Mouse (Mus musculus) heart, adult 11 months (tissue): ENCODE data around the gene Cyp2a12.
"Not testable (repeated sequence)": the region's sequence is repeated elsewhere in the genome, so short reads cannot be mapped to it uniquely, and the experiment has no call there.

Source experiments
- DNase-seq: peaks from one replicate; pipeline ENCODE4 v3.0.0; 2022

Gene Cyp2a12

DNA sequence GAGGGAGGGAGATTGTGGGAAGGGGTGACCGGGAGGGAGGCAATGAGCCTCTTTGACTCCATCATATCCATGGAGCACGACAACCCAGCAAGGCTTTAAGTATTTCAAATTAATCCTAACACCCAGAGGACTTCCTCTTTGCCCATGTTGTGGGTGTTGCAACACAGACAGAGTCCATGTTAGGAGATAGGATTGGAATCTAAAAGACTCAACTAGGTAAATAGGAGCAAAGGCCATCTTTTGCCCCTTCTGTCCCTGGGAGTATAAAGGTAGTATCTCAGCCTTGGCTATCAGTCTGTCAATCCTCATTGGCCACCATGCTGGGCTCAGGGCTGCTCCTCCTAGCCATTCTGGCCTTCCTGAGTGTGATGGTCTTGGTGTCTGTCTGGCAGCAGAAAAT is at the start of gene Cyp2a12:
Gene Cyp2a12, plus strand, starts transcription at position 293 of the 400 bp plus-strand sequence.
- DNase-seq = peak; percentile 22

GRCm38 (mm10) chr7:26981464-26981863 is 47.4 kb upstream of the Cyp2a12 start:
- not testable (repeated sequence) for DNase-seq

DNA sequence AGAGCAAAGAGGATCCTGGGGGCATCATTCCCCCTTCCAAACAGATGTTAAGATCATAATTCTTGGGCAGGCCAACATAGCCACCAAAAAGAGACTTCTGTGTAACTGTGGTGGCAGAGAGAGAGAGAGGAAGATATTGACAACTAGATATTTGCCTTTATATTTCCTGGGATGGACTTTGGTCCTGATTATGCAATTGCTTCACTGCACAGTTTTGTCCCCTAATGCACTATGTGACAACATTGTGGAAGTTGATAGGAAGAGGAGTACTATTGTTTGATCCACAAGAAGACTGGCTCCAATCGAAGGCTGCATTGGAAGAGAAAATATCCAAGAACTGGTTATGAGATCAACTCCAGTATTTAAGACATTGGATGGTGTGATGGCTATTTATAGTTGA is 46.9 kb upstream of the Cyp2a12 start:
- DNase-seq = not testable (repeated sequence)

DNA sequence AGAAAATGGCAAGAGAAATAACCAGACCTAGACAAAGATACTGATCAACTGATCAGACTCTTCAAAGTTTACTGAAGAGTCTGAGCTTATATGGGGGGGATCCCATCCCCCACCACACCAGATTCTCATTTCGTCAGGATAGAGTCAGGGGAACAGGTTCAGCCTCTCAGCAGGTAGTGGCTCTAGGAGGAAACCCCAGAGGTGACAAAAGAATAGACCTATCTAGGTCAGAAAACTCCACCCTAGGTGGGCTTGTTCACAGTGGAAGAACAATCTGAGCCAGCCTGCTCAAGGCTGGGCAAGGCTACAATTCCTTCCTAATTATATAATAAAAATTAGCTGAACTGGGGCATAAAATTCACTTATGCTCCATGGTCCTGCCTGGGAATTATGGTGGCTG is 46.3 kb upstream of the Cyp2a12 start:
- no peak for DNase-seq

- DNase-seq = not testable (repeated sequence)
These were observed 45.7 kb upstream of the Cyp2a12 start for GRCm38 (mm10) chr7:26983151-26983550.

DNA sequence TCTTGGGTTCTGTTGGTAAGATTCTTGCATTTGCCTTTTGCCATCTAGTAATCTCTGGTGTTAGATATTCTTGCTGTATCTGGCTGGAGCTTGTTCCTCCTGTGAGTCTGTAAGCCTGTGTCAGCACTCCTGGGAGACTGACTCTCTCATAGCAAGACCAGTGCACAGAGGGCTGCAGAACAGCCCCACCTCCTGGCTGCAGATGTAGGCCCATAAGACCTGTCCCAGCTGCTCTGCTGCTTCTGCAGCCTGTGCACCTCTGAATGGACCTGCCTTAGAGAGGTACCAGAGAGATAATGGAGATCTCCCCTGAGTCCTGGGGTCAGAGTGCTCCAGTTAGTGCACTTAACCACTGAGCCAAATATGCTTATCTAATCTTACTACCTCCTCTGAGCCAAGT is 2.3 kb upstream of the Cyp2a12 start:
- DNase-seq = peak; percentile 86

DNA sequence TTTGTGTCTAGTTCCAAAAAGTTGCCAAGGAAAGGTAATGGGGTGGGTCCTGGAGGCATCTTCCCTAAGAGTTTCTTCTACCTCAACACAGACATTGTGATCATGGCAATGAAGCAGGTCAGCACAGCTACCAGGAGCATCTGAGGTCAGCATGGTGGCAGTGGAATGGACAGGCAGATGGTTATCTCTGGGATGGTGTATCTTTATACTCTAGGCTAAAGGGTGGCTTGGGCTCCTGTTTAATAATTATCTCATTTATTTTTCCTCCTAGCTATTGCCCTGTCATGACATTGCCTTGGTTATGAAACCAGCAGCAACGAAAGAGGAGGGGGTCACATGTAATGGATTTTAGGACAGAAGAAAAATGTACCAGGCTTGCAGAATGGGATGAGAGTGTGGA is 20.0 kb downstream of the Cyp2a12 start:
- DNase-seq = not testable (repeated sequence)

- not testable (repeated sequence) for DNase-seq
These were observed 30.5 kb downstream of the Cyp2a12 start for GRCm38 (mm10) chr7:27059333-27059732.

GRCm38 (mm10) chr7:27059896-27060295 is 31.0 kb downstream of the Cyp2a12 start:
- not testable (repeated sequence) for DNase-seq

DNA sequence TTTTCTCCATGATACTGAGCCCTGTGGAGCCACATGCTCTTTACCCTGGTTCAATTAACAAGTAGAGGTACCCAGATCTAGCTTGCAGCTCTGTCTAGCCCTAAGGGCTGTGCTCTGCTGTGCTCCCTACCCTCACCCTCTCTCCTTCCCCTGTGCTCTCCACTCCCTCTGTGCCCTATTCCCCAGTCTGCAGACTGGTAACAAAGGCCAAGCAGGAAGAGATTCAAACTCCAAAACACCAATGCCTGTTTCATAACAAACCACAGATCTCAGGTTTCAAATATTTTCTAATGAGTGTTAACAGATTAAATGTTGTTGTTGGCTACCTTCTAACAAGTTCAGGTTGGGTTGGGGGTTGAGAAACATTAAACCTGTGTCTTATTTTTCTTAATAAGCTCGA is 49.8 kb downstream of the Cyp2a12 start:
- DNase-seq = no peak

DNA sequence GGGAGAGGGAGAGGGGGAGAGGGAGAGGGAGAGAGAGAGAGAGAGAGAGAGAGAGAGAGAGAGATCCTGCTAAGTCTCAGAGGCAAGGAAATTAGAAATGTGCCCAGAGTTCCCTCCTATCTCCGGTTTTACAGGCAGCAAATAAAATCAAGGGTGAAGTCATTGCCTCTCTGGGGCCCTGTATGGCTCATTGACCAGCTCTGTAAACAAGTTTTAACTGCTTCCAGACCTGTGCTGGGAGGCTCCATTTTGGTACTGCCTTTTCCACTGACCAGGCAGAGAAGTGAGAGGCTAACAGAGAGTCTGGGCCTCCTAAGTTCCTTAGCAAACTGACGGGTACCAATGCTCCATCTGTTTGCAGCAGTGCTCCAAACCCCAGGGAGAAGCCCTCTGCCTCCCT is 52.7 kb downstream of the Cyp2a12 start:
- DNase-seq = no peak
